Mouse (Mus musculus) C2C12 (cell line): ENCODE data around the gene Higd1a.

ENCODE experiments used
- CEBPB ChIP-seq: IDR thresholded peaks from one replicate; pipeline ENCODE4 v1.6.1; 2011; ENCODE audit warnings: low read depth, mild to moderate bottlenecking, control low read depth, moderate library complexity
- CTCF ChIP-seq: IDR thresholded peaks from one replicate; pipeline ENCODE4 v1.5.1; 2011; ENCODE audit not compliant: control insufficient read depth, insufficient read depth, insufficient read length
- FOSL1 ChIP-seq: IDR thresholded peaks from one replicate; pipeline ENCODE4 v1.8.0; 2011; ENCODE audit warnings: mild to moderate bottlenecking, low read length; ENCODE audit not compliant: poor library complexity, insufficient read depth, severe bottlenecking
- MAX ChIP-seq: IDR thresholded peaks from one replicate; pipeline ENCODE4 v1.6.1; 2011; ENCODE audit warnings: mild to moderate bottlenecking, control low read depth
- USF1 ChIP-seq: IDR thresholded peaks from one replicate; pipeline ENCODE4 v1.6.1; 2011; ENCODE audit warnings: low read depth, mild to moderate bottlenecking, control low read depth, moderate library complexity

- TF ChIP-seq CTCF = no peak
- no peak for TF ChIP-seq USF1
- TF ChIP-seq MAX = no peak
- no peak for TF ChIP-seq FOSL1
- TF ChIP-seq CEBPB = no peak
Observed at GRCm38 (mm10) chr9:121872062-121872683, 14.0 kb upstream of the Higd1a start.
